Mouse (Mus musculus) left cerebral cortex, postnatal 36 days (tissue): ENCODE measurements around the gene Fndc11. TPM values are rescaled to one million over a fixed set of nuclear protein-coding genes. Genes with fewer than 3 reads are reported as not detected.

Source experiments
- DNase-seq, 2 experiments: peaks; one replicate each; pipeline ENCODE4 v3.0.0; 2021 to 2022; ENCODE audit warnings: low spot score in 2 of 2, mixed read lengths in 1 of 2
- intact Hi-C: fragments of 180-260 bp; cut with DNase I; formaldehyde crosslinking; loops from one replicate; pipeline ENCODE4 v1.15.1; 2025
- total RNA-seq, 2 experiments: library from RNA; stranded (reverse); gene quantifications; 2 replicates each; pipeline ENCODE4 v1.2.3; 2021

Fndc11 gene
- total RNA-seq, 2 experiments from 2014 or later, result not detected

DNA sequence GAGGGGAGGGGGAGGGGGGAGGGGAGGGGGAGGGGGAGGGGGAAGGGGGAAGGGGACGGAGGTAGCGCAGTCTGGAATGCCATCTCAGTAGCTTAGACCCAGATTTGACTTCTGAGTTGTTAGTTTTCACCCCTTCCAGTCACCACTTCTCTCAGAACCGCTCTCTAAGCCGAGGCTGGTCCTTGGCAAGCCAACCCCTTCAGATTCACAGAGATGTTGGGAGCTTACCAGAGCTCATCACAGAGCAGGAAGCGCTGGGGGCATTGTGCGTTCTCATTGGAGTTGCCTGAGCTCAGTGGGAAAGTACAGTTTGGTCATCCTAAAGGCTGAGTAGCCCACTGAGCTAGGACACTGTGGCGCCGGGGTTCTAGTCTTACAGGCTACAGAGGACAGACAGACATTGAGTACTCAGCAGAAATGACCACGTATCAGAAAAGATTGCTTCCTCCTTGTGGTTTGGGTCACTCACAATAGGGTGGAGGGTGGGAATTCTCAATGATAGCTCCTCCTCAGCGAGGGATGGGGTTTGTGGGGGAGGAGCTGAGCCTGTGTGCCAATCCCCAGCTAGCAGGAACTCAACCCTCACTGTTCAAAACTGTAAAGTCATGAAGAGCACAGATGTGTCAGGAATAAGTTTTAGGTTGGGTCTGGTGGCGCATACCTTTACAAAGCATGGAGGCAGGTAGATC lies 24.0 kb downstream of the Fndc11 start:
- no peak for DNase-seq
- intact Hi-C loops, result no loop called here

GRCm38 (mm10) chr2:181245031-181245430 lies 25.2 kb downstream of the Fndc11 start:
- intact Hi-C loops, result no loop called here
- DNase-seq, result no peak

DNA sequence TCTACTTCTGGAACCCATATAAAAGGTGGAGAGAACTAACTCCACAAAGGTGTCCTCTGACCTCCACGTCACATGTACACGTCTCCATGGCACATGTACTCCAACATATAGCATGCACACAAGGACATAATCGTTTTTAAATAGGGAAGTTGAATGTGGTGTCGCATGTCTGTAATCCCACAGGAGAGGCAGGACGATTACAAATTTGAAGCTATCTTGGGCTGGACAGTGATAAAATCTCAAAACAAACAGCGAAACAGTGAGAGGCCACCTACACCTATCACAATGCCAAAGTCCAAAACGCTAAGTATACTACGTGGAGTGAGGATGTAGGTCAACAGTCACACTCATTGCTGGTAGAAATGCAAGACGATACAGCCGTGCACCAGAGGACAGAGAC lies 29.4 kb downstream of the Fndc11 start:
- intact Hi-C loops, result no loop called here
- no peak for DNase-seq

GRCm38 (mm10) chr2:181251841-181252240 lies 32.0 kb downstream of the Fndc11 start:
- DNase-seq, result no peak
- intact Hi-C loops, result no loop called here

- intact Hi-C loops, result no loop called here
- DNase-seq, result no peak
These were observed 33.4 kb downstream of the Fndc11 start for GRCm38 (mm10) chr2:181253248-181253647.

- intact Hi-C loops, result no loop called here
- DNase-seq, result no peak
These were observed 47.0 kb downstream of the Fndc11 start for GRCm38 (mm10) chr2:181266839-181267238.

GRCm38 (mm10) chr2:181272092-181272491 lies 52.3 kb downstream of the Fndc11 start:
- intact Hi-C loops, result no loop called here

More at GRCm38 (mm10) chr2:181272092-181272491, 52.3 kb downstream of the Fndc11 start:
- DNase-seq, result no peak

Other genes starting within 250 kb of the Fndc11 start
- 1 to 10 TPM; 1.3 to 2.1 TPM for gene Col20a1, start 233.5 kb upstream of the Fndc11 start, total RNA-seq
- gene Chrna4, start 176.5 kb upstream of the Fndc11 start, total RNA-seq, result 10 to 100 TPM; 36.3 to 45.4 TPM
- 100 to 1,000 TPM; 225 to 264 TPM for gene Kcnq2, start 84.7 kb upstream of the Fndc11 start, total RNA-seq
- 1,000 to 10,000 TPM; 1,312 to 1,553 TPM for gene Eef1a2, start 63.0 kb upstream of the Fndc11 start, total RNA-seq
- 10 to 100 TPM; 88.3 to 97.9 TPM for gene Ppdpf, start 32.8 kb upstream of the Fndc11 start, total RNA-seq
- not detected for gene Ptk6, start 17.2 kb upstream of the Fndc11 start, total RNA-seq
- under 1 TPM; 0.25 to 0.50 TPM for gene Srms, start 6.8 kb upstream of the Fndc11 start, total RNA-seq
- 1 to 10 TPM; 1.7 to 3.6 TPM for gene Helz2, start 22.0 kb downstream of the Fndc11 start, total RNA-seq
- 10 to 100 TPM; 20.1 to 23.4 TPM for gene Gmeb2, start 68.0 kb downstream of the Fndc11 start, total RNA-seq
- 100 to 1,000 TPM; 592 to 722 TPM for gene Stmn3, start 94.5 kb downstream of the Fndc11 start, total RNA-seq
- 10 to 100 TPM; 28.2 to 41.8 TPM for gene Rtel1, start 99.7 kb downstream of the Fndc11 start, total RNA-seq
- 10 to 100 TPM; 50.3 to 84.9 TPM for gene Zgpat, start 144.9 kb downstream of the Fndc11 start, total RNA-seq
- gene Arfrp1, start 145.4 kb downstream of the Fndc11 start, total RNA-seq, result 10 to 100 TPM; 38.5 to 45.4 TPM
- gene Lime1, start 160.1 kb downstream of the Fndc11 start, total RNA-seq, result 10 to 100 TPM; 30.5 to 48.6 TPM
- 10 to 100 TPM; 10.3 to 12.3 TPM for gene Zbtb46, start 239.4 kb downstream of the Fndc11 start, total RNA-seq